Mouse (Mus musculus) layer of hippocampus, adult 8-10 months (tissue): ENCODE results near the gene Map1b. TPM values are rescaled to one million over a fixed set of nuclear protein-coding genes. Genes with fewer than 3 reads are reported as not detected.

Experiments used
- DNase-seq, 2 experiments: peaks; one replicate each; pipeline ENCODE4 v3.0.0; 2022; ENCODE audit warnings: low spot score in 2 of 2
- total RNA-seq, 4 experiments: library from RNA; stranded (reverse); gene quantifications; 2 replicates each; pipeline ENCODE4 v1.2.4; 2022

Gene Map1b
- total RNA-seq, 4 experiments from 2014 or later, result 617 to 716 (median 673) TPM

GRCm38 (mm10) chr13:99447403-99448199, 68.7 kb downstream of the Map1b start:
- peak; percentile 65 to 73 for DNase-seq

- DNase-seq, result no peak
Measured at GRCm38 (mm10) chr13:99447002-99447401, 69.3 kb downstream of the Map1b start.

- no peak for DNase-seq
Measured at GRCm38 (mm10) chr13:99444880-99445279, 71.5 kb downstream of the Map1b start.

GRCm38 (mm10) chr13:99444431-99444871, 71.9 kb downstream of the Map1b start:
- peak in 1 of 2 experiments; percentile 62 for DNase-seq

GRCm38 (mm10) chr13:99443484-99444175, 72.7 kb downstream of the Map1b start:
- no peak for DNase-seq

GRCm38 (mm10) chr13:99442434-99443249, 73.7 kb downstream of the Map1b start:
- DNase-seq, result no peak

GRCm38 (mm10) chr13:99441700-99442433, 74.5 kb downstream of the Map1b start:
- DNase-seq, result no peak

- no peak for DNase-seq
Measured at GRCm38 (mm10) chr13:99440228-99440627, 76.1 kb downstream of the Map1b start.

- no peak for DNase-seq
Measured at GRCm38 (mm10) chr13:99439357-99439756, 77.0 kb downstream of the Map1b start.

GRCm38 (mm10) chr13:99437051-99437450, 79.3 kb downstream of the Map1b start:
- DNase-seq, result no peak

- no peak for DNase-seq
Measured at GRCm38 (mm10) chr13:99434494-99434893, 81.8 kb downstream of the Map1b start.

GRCm38 (mm10) chr13:99433068-99434008, 83.0 kb downstream of the Map1b start:
- DNase-seq, result no peak

- no peak for DNase-seq
Measured at GRCm38 (mm10) chr13:99423581-99423980, 92.8 kb downstream of the Map1b start.

GRCm38 (mm10) chr13:99416601-99417000, 99.7 kb downstream of the Map1b start:
- no peak for DNase-seq

GRCm38 (mm10) chr13:99414352-99414742, 102.0 kb downstream of the Map1b start:
- DNase-seq, result no peak

GRCm38 (mm10) chr13:99413481-99414351, 102.6 kb downstream of the Map1b start:
- DNase-seq, result no peak

GRCm38 (mm10) chr13:99412477-99413080, 103.8 kb downstream of the Map1b start:
- DNase-seq, result no peak

- no peak for DNase-seq
Measured at GRCm38 (mm10) chr13:99411761-99412160, 104.6 kb downstream of the Map1b start.
